Mouse (Mus musculus) urinary bladder, postnatal 14 days (tissue): Measurements from ENCODE around the gene Scd1.
"Not testable (repeated sequence)": the region's sequence is repeated elsewhere in the genome, so short reads cannot be mapped to it uniquely, and the experiment has no call there.

ENCODE experiments used
- DNase-seq: peaks from one replicate; pipeline ENCODE4 v3.0.0; 2021; ENCODE audit warnings: low spot score

The Scd1 gene

GRCm38 (mm10) chr19:44396742-44397141 lies 10.9 kb downstream of the Scd1 start:
- DNase-seq: no peak

DNA sequence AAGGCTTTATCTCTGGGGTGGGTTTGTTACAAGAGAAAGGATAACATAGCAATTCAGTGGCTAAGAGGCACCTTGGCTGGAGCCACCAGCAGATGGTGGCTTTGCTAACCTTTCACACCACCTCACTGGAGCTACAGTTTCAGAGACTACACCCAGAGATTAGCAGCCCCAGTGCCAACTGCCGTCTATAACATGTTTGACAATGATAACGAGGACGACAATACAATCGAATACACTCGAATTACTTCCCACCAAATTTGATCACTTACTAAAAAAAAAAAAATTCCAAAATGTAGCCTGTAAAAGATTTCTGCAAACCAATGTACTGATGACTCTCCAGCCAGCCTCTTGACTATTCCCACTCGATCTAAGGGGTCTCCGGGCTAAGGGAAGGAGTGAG lies 12.7 kb downstream of the Scd1 start:
- no peak for DNase-seq

- DNase-seq: no peak
These were observed 13.7 kb downstream of the Scd1 start for GRCm38 (mm10) chr19:44393962-44394422.

DNA sequence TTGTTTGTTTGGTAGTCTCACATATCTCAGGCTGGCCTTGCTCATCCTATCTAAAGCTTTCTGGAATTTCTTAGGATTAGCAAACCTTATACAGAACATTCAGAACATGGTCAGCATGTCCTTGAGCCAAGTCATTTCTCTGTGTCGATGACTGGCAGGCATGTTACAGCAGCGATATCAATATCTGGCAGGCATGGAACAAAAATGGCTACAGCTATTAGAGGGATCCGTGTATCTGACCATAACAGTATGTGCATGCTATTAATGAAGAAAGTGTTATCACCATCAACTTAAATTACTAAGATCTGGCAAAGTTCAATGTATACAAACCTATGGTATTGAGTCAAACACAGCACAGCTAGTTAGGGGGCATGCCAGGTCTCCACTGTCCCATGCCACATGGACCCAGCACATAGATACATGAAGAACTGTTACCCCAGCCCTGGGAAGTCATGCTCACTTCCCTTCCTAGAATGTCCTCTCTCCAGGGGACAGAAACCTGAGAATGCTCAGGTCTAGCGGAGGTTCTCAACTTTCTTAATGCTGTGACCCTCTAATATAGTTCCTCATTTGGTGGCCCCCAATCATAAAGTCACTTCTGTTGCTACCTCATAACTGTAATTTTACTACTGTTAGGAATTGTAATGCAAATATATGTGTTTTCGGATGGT lies 15.2 kb downstream of the Scd1 start:
- DNase-seq: no peak

- no peak for DNase-seq
These were observed 15.8 kb downstream of the Scd1 start for GRCm38 (mm10) chr19:44391856-44392255.

DNA sequence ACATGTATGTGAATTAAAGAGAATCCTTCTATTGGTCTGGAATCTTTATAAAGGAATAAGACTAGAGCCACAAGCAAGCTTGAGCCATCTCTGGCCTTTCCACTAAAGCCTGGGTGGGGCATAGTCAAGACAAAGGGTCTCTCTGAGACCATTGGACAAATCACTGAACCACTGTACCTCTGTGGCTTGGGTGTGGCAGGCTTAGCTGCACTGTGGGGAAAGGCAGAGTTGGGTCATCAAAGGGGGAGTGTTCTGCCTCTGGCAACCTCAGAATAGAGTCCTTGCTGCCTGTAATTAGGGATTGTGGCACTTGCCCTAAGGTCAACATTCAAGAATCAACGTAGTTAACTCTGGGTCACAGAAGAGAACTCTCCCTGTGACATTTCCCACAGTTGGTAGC lies 18.2 kb downstream of the Scd1 start:
- DNase-seq: peak; percentile 7

GRCm38 (mm10) chr19:44388475-44389428 lies 18.9 kb downstream of the Scd1 start:
- peak; percentile 96 for DNase-seq

DNA sequence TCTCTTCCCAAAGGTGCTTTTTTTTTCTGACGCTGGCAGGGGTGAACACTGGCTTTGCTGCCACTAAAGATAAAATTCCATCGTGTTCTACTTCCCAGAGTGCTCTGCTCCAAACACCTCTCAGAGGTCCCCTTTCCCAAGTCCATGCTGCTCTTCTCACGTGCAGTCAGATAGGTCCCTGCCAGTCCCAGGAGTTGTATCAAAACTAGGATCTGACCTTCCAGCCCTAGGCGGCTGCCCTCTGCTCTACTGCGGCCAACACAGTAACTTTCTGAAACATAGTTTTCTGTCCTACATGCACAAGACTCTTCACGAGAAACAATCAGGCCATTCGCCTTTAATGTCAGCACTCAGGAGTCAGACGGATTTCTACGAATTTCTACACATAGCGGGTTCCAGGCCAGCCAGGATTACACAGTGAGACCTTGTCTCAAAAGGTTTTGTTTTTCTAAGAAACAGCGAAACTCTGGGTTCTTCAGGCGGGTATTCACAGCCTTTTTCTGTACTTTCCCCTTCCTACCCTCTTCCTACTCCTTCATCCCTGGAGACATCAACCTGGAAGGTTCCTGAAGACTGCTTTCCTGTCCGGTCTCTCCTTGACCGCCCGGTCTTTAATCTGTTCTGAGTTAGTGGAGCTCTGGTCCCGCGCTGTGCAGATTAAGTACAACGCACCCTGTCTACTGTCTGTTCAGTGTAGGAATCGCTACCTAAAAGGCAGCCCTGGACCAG lies 19.8 kb downstream of the Scd1 start:
- DNase-seq: peak; percentile 5

GRCm38 (mm10) chr19:44387089-44387671 lies 20.5 kb downstream of the Scd1 start:
- no peak for DNase-seq

DNA sequence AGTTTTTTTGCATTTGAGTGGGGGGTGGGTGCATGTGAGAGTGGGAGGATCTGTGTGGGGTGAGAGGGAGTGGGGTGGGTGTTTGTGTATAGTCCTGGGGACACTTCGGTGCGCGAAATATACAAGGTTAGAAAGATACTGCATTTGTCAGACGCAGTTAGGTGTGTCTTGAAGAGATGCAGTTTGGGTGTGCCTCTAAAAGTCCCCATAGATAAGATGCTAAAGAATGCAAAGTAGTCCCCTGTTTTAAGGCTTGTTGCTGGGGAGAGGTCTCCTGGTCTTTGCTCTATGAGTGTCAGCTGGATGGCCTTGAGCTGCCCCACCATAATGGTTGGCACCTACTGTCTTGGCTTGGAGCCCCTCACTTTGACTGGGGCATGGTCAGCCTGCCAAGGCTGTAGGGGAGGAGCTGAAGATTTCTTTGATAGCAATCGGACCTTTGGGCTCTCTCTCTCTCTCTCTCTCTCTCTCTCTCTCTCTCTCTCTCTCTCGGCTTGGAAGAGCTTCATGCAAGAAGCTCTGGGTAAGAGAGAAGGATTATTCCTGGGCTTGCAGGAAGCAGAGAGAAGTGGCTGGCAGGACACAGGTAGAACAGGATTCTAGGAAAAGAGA lies 21.7 kb downstream of the Scd1 start:
- DNase-seq: no peak

GRCm38 (mm10) chr19:44382682-44383321 lies 24.9 kb downstream of the Scd1 start:
- DNase-seq: no peak

DNA sequence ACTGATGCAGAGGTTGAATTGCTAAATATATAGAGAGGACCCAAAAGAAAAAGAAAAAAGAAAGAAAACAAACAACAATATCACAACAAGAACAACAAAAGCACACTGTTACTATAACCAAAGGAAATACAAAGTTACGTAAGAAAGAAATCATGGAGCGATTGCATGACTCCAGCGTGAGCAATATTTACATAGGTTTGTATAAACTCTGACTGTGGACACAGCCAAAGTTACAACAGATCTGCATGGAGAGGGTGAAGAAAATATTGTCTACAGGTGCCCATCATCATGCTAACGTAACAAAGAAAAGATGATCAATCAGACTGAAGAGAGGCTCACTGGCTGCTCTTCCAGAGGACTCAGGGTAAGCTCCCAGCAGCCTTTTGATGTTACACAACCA lies 27.6 kb downstream of the Scd1 start:
- DNase-seq: no peak

- DNase-seq: no peak
These were observed 28.6 kb downstream of the Scd1 start for GRCm38 (mm10) chr19:44379090-44379489.

- no peak for DNase-seq
These were observed 29.9 kb downstream of the Scd1 start for GRCm38 (mm10) chr19:44377629-44378375.

- DNase-seq: no peak
These were observed 31.1 kb downstream of the Scd1 start for GRCm38 (mm10) chr19:44376511-44376951.

DNA sequence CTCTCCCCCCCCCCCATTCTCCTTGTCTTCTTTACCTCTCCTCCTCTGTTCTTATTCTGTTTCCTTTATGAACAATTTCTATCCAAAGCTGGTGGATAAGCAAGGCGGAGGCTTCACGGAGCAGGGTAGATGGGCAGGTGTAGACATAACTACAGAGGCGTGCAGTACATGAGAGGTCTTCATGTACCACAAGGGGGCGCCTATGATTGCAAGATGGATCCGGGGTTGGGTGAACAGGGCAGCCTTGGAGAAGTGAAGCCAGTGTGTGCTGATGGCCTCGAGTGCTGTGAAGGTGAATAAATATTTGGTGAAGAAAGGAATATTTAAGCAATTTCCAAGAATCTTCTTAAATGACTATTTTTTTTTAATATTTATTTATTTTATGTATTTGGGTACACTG lies 34.7 kb downstream of the Scd1 start:
- peak; percentile 87 for DNase-seq

GRCm38 (mm10) chr19:44370231-44370630 lies 37.4 kb downstream of the Scd1 start:
- DNase-seq: no peak

DNA sequence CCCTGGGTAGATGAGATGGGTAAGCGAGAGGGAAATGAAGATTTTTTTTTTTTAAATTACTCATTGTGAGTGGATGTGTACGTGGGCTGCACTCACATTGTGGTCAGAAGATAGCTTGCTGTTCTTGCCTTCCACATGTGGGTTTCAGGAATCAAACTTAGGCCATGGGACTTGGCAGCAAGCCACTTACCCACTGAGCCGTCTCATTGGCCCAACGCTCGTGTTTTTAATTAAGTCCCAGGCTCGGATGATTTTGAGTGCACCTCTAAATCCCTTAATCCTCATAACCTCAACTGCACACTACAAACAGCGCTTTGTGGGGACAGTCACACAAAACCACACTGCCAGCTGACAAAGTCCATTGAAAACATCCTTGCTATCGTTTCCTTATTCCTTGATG lies 38.3 kb downstream of the Scd1 start:
- DNase-seq: no peak

DNA sequence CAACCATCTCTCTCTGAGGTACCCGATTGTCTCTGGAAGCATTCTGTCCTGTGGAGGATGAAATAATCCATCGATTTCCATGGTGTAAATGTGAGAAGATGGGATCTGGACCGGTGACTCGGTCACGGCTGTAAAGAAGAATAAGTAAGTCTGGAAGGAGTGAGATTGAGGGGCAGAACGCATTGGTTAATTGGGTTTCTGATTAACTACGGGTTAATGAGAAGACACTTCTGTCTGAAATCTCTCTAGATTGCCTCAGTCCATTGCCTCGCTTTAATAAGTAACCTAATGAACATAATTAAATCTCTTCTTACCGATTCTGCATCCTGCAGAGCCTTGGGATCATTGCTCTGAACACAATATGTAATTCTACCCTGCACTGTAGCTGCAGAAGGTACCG lies 40.6 kb downstream of the Scd1 start:
- DNase-seq: not testable (repeated sequence)

DNA sequence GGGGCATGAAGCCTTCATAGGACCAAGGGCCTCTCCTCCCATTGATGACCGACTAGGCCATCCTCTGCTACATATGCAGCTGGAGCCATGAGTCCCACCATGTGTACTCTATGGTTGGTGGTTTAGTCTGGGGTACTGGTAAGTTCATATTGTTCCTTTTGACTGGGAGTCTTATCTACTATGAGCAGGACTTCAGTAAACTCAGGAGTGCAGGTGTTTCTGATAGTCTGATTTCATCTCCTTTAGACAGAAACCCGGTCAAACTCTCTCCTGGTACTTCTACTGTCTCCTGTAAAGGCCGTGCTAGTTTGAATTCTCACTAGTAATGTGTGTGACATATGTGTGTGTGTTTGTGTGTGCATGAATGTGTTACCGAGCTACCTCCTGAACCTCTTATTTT lies 41.9 kb downstream of the Scd1 start:
- DNase-seq: no peak
